Mouse (Mus musculus) liver, adult 2 months (tissue): ENCODE measurements around the gene Fhl4.

Experiments used
- CTCF ChIP-seq: fragments of 200-500 bp; IDR thresholded peaks from 2 replicates; pipeline ENCODE4 v1.5.1; 2011; ENCODE audit warnings: low read depth, low read length, control low read depth
- POLR2A ChIP-seq: fragments of 200-500 bp; IDR thresholded peaks from 2 replicates; pipeline ENCODE4 v1.6.1; 2011; ENCODE audit warnings: low read length, control low read depth; ENCODE audit not compliant: insufficient read depth; ENCODE audit errors: extremely low read depth

DNA sequence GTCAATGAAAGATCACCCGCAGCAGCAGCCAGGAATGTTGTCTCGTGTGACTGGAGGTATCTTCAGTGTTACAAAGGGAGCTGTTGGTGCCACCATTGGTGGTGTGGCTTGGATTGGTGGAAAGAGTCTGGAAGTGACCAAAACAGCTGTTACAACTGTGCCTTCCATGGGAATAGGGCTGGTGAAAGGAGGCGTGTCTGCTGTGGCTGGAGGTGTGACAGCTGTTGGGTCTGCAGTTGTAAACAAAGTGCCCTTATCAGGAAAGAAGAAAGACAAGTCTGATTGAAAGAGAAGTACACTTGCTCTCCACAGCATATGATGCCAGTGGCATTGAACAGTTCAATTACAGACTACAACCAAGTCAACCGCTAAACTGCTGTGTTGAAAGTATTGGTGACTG lies 12.1 kb upstream of the Fhl4 start:
- TF ChIP-seq CTCF (no peak), POLR2A (no peak)
